Mouse (Mus musculus): Measurements from ENCODE around the gene Ifnz.
"Not testable (repeated sequence)": the region's sequence is repeated elsewhere in the genome, so short reads cannot be mapped to it uniquely, and the experiment has no call there.

Ifnz gene

GRCm38 (mm10) chr4:88785409-88785808 is 3.5 kb downstream of the Ifnz start, which contains the start of gene Gm13276:
Gene Gm13276 (plus strand): TSS chr4:88785709.
- DNase-seq (ENCODE audit: low spot score in 2 of 2), result not testable (repeated sequence)

GRCm38 (mm10) chr4:88788402-88788801 is 6.5 kb downstream of the Ifnz start, which contains the start of gene Gm13277:
Gene Gm13277 (plus strand): TSS chr4:88788632.
- peak; percentile 55 to 56 for DNase-seq (ENCODE audit: low spot score in 2 of 2)

- DNase-seq (ENCODE audit: low spot score in 2 of 2), result not testable (repeated sequence)
Observed at GRCm38 (mm10) chr4:88791250-88791649, 9.3 kb downstream of the Ifnz start, which contains the start of gene Gm13278. Gene Gm13278 (plus strand): TSS chr4:88791550.

- peak; percentile 18 to 30 for DNase-seq (ENCODE audit: low spot score in 2 of 2)
Observed at GRCm38 (mm10) chr4:88793936-88794675, 12.2 kb downstream of the Ifnz start, which contains the start of gene Gm13275. Gene Gm13275 (plus strand): TSS chr4:88794487.

- not testable (repeated sequence) for DNase-seq (ENCODE audit: low spot score in 2 of 2)
Observed at GRCm38 (mm10) chr4:88797097-88797496, 15.2 kb downstream of the Ifnz start, which contains the start of gene Gm13279. Gene Gm13279 (plus strand): TSS chr4:88797397.

- not testable (repeated sequence) for DNase-seq (ENCODE audit: low spot score in 2 of 2)
Observed at GRCm38 (mm10) chr4:88799365-88799764, 17.4 kb downstream of the Ifnz start, which contains the start of gene Gm13285. Gene Gm13285 (plus strand): TSS chr4:88799665.

- not testable (repeated sequence) for DNase-seq (ENCODE audit: low spot score in 2 of 2)
Observed at GRCm38 (mm10) chr4:88802954-88803353, 21.0 kb downstream of the Ifnz start, which contains the start of gene Gm13287. Gene Gm13287 (plus strand): TSS chr4:88803254.

- DNase-seq (ENCODE audit: low spot score in 2 of 2), result not testable (repeated sequence)
Observed at GRCm38 (mm10) chr4:88805231-88805630, 23.3 kb downstream of the Ifnz start, which contains the start of gene Gm13288. Gene Gm13288 (plus strand): TSS chr4:88805531.

- not testable (repeated sequence) for DNase-seq (ENCODE audit: low spot score in 2 of 2)
Observed at GRCm38 (mm10) chr4:88805761-88806160, 23.8 kb downstream of the Ifnz start.

- no peak for DNase-seq (ENCODE audit: low spot score in 2 of 2)
Observed at GRCm38 (mm10) chr4:88815928-88816327, 34.0 kb downstream of the Ifnz start, which contains the start of gene Ifna7. Gene Ifna7 (plus strand): TSS chr4:88816228.

- no peak for DNase-seq (ENCODE audit: low spot score in 2 of 2)
Observed at GRCm38 (mm10) chr4:88819659-88820058, 37.7 kb downstream of the Ifnz start, which contains the start of gene Ifna11. Gene Ifna11 (plus strand): TSS chr4:88819959.

- DNase-seq (ENCODE audit: low spot score in 2 of 2), result no peak
Observed at GRCm38 (mm10) chr4:88822995-88823394, 41.1 kb downstream of the Ifnz start.

- DNase-seq (ENCODE audit: low spot score in 2 of 2), result not testable (repeated sequence)
Observed at GRCm38 (mm10) chr4:88827116-88827515, 45.2 kb downstream of the Ifnz start, which contains the start of gene Ifna6. Gene Ifna6 (plus strand): TSS chr4:88827416.

GRCm38 (mm10) chr4:88830523-88830922 is 48.6 kb downstream of the Ifnz start:
- DNase-seq (ENCODE audit: low spot score in 2 of 2), result peak in 1 of 2 experiments; percentile 3

Measured in right cerebral cortex, postnatal 36 days (tissue).